Mouse (Mus musculus) c-Kit-negative CD71-positive TER-119-positive erythroid progenitor cells, embryonic 14.5 days (primary cell): ENCODE measurements around the gene Amhr2.

Experiments used
- DNase-seq: peaks from one replicate; pipeline ENCODE4 v3.0.0-alpha.2; 2013; ENCODE audit warnings: low read depth, low spot score

The Amhr2 gene

GRCm38 (mm10) chr15:102470605-102471294, 25.6 kb downstream of the Amhr2 start:
- DNase-seq: no peak

- no peak for DNase-seq
Observed at GRCm38 (mm10) chr15:102471295-102471645, 26.1 kb downstream of the Amhr2 start.

GRCm38 (mm10) chr15:102471727-102472126, 26.6 kb downstream of the Amhr2 start:
- no peak for DNase-seq

GRCm38 (mm10) chr15:102473246-102473645, 28.1 kb downstream of the Amhr2 start:
- DNase-seq: no peak

GRCm38 (mm10) chr15:102474520-102474919, 29.4 kb downstream of the Amhr2 start:
- no peak for DNase-seq

GRCm38 (mm10) chr15:102483136-102483535, 38.0 kb downstream of the Amhr2 start:
- no peak for DNase-seq

- DNase-seq: no peak
Observed at GRCm38 (mm10) chr15:102485853-102486252, 40.7 kb downstream of the Amhr2 start.

GRCm38 (mm10) chr15:102487664-102488063, 42.5 kb downstream of the Amhr2 start:
- no peak for DNase-seq

GRCm38 (mm10) chr15:102498322-102498721, 53.2 kb downstream of the Amhr2 start:
- DNase-seq: no peak

GRCm38 (mm10) chr15:102499370-102499769, 54.2 kb downstream of the Amhr2 start:
- DNase-seq: no peak

GRCm38 (mm10) chr15:102499851-102500250, 54.7 kb downstream of the Amhr2 start:
- no peak for DNase-seq

GRCm38 (mm10) chr15:102500479-102500878, 55.3 kb downstream of the Amhr2 start:
- DNase-seq: no peak

- DNase-seq: no peak
Observed at GRCm38 (mm10) chr15:102501084-102501814, 56.1 kb downstream of the Amhr2 start.

GRCm38 (mm10) chr15:102502254-102502840, 57.2 kb downstream of the Amhr2 start:
- no peak for DNase-seq

- no peak for DNase-seq
Observed at GRCm38 (mm10) chr15:102503447-102503846, 58.3 kb downstream of the Amhr2 start, which contains the start of gene Gm10337. TSS of gene Gm10337 (plus strand) at chr15:102503722.
